Mouse (Mus musculus) lung, adult 18-20 months (tissue): ENCODE data around the gene Wbp2.
A peak's percentile ranks its signal among the peaks of the same experiment; 100 is the strongest.
"Not testable (repeated sequence)": the region's sequence is repeated elsewhere in the genome, so short reads cannot be mapped to it uniquely, and the experiment has no call there.

Experiments
- DNase-seq, 2 experiments: peaks; one replicate each; pipeline ENCODE4 v3.0.0; 2022; ENCODE audit warnings: mixed read lengths in 2 of 2

Wbp2 gene

GRCm38 (mm10) chr11:116086258-116087193 is at the start of gene Wbp2:
Gene Wbp2 (minus strand): TSS chr11:116086995.
- DNase-seq = peak; percentile 99

GRCm38 (mm10) chr11:116134171-116134570 is 47.4 kb upstream of the Wbp2 start:
- no peak for DNase-seq

DNA sequence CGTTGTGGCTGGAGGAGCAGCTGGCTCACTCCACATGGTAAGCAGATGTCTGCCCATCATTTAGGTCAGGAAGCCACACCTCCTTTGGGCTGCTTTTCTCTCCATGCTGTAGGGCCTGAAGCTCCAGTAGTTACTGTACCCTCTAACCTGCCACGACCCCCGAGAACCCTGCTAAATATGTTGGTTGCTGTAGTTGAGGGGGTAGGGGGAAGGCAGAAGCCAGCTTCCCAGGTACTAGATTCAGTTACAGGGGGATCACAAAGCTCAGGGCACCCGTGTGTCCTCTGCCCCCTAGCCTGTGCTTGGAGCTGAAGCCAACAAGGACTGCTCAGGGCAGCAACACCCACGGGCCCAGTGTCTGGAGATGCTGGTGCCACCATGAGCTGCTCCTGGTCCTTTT is 46.7 kb upstream of the Wbp2 start:
- no peak for DNase-seq

DNA sequence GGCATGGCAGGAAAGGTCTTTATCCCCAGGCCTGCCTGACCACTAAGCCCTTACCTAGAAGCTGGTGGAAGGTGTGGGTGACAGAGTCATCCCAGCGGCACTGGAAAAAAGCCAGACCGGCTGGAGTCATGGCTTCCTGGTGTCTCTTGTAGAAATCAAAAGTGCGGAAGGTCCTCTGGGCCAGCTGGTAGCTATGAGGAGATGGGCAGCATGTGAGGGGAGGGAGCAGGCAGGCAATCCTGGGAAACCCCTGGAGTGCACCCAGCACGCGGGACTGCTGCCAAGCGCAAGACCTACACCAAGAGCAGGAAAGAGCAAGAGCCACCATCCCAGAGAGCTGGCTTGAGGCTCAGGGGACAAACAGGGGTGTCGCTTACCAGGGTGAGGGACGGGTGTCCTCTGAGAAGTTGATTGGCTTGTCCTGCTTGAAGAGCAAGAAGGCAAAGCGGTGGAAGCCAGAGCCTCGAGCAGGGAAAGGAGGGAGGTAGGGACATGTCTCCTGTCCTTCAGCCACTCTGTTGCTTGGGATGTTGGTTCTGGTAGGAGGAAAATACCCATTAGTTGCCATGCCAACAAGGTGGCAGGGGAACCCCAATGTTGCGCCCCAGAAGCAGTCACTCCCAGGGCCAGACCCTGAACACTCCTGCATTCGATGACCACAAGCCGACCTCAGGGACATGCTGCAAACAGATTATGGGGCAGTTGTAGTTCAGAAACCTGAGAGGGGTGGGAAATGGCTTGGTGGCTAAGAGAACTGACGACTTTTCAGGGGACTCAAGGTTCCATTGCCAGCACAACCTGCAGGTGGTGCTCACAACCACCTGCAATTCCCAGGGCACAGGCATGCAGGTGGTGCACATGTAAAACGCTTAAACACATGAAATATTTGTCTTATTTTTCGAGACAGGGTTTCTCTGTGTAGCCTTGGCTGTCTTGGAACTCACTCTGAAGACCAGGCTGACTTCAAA is 45.9 kb upstream of the Wbp2 start:
- no peak for DNase-seq

GRCm38 (mm10) chr11:116131349-116132170 is 44.8 kb upstream of the Wbp2 start:
- no peak for DNase-seq

GRCm38 (mm10) chr11:116130488-116131205 is 43.9 kb upstream of the Wbp2 start, which contains the start of gene Trim65:
Gene Trim65 (minus strand): TSS chr11:116131128.
- DNase-seq = peak; percentile 93 to 96

DNA sequence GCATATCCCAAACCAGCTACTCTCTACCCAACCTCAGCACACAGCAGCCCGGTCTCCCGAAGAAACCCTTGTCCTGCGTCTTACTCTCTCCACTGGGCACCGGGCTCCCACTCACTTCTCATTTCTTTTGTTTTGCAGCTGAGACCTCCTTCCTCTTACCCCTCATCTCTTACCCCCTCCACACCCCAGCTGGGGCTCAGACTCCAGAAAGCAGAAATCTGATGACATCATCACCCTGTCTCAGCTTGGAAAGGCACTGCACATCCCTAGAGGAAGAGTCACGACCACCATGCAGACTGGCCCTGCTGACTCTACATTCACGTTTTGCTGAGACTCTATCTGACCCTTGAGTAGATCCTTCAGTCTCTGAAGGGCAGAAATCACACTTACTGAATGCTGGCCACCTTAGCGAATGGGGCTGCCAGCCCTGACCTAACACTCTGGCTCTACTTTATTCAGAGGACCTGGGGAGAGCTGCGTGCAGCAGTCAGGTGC is 43.2 kb upstream of the Wbp2 start:
- DNase-seq = no peak

GRCm38 (mm10) chr11:116129091-116129790 is 42.4 kb upstream of the Wbp2 start:
- DNase-seq = no peak

DNA sequence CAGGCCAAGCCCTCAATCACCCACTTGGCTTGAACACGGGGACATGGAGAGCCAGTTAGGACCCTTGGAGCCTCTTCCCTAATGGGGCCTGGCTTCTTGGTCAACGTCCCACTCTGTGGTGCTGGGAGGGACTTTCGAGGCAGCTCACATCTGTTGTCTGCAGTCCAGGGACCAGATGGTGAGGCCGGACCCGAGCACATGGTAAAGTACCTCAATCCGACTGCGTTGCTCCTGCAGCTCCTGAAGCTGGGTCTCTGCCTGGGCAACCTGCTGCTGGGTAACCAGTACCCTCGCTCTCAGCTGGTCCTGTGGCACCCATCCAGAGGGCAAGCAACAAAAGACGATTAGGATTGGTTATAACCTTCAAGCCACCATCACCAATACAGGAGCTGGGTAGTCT is 41.2 kb upstream of the Wbp2 start:
- DNase-seq = no peak

- peak; percentile 74 to 84 for DNase-seq
Measured at GRCm38 (mm10) chr11:116127156-116127980, 40.6 kb upstream of the Wbp2 start, which contains the start of gene Trim47. Gene Trim47 (minus strand): TSS chr11:116127210.

- DNase-seq = no peak
Measured at GRCm38 (mm10) chr11:116126261-116126660, 39.5 kb upstream of the Wbp2 start.

GRCm38 (mm10) chr11:116121731-116122245 is 35.0 kb upstream of the Wbp2 start:
- not testable (repeated sequence) for DNase-seq

- DNase-seq = no peak
Measured at GRCm38 (mm10) chr11:116117819-116118218, 31.0 kb upstream of the Wbp2 start.

GRCm38 (mm10) chr11:116117241-116117640 is 30.4 kb upstream of the Wbp2 start:
- no peak for DNase-seq

DNA sequence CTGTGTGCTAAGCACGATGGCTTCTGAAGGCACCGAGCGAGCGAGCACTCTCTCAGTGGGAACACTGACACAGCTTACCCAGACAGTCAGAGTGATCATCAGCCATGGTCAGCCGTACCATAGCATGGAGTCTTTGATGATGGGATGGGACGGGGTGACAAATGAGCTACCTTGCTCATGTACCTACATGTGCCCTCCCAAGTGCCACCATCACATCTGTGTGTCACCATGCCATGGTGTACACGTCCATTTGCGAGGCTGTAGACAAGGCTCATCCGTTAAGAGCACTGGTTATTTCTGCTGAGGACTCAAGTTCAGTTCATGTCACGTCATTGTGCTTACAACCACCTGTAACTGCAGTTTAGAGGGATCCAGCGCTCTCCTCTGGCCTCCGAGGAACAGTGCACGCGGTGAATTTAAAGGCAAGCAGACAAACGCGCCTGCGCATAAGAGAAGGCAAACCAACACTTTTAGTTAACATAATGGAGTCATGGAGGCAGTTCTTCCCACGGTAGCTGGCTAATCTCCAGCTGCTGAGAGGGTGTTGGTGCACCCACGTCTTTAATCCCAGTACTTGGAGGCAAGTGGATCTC is 24.9 kb upstream of the Wbp2 start:
- DNase-seq = no peak

DNA sequence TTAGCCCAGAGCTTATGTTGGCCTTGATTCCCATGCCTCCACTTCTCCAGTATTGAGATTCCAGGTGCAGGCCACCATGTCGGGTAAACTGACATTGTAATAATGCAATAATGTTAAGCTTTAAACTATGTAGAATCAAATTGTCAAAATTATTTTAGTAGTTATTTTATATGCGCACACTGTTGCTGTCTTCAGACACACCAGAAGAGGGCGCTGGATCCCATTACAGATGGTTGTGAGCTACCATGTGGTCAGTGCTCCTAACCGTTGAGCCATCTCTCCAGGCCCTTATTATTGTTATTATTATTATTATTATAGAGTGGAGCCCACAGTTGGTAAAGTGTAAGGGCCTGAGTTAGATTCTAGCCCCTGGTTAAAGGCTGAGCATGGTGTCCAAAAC is 24.3 kb upstream of the Wbp2 start:
- DNase-seq = no peak

- peak; percentile 56 to 74 for DNase-seq
Measured at GRCm38 (mm10) chr11:116110540-116110939, 23.7 kb upstream of the Wbp2 start.

DNA sequence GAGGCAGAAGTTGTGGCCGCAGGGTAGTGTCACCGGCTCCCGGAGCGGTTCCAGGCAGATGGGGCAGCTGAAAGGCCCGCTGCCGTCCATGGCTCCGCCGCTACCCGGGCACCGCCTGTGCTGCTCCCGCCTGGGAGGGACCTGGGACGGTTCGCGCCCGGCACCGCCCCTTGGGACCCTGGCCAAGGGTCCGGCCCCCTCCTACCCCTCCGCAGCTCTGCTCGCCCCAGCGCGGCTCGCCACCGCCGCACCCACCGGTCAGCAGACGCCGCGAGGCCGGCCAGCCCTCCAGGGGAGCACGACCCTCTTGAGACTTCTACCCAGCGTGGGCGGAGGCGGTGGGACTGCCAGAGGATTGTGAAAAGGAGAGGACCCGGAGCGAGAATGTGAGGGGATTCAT is 23.3 kb upstream of the Wbp2 start:
- DNase-seq = peak; percentile 82 to 86

DNA sequence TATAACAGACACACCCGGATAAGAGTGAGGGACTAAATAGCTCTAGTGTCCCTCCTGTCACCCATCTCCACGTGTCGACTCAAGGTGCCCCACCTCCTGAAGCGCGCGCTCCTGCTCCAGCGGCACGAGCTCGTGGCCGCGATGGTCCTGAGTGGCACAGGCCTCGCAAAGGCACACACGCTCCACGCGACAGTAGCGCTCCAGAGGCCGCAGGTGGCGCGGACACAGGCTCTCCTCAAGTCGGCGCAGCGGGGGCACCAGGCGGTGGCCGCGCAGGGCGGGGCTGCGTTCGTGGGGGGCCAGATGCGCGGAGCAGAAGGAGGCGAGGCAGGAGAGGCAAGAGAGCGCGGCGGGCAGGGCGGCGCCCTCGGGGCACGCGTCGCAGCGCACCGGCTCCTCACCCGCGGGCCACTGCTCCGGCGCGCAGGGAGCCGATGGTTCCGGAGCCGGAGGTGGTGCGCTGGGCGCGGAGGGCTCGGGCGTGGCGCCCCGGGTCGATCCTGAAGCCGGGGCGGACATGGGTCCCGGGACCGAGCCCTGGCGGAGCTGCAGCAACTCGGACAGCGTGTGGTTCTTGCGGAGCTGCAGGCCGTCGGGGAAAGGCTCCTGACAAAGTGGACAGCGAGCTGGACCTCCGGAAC is 22.8 kb upstream of the Wbp2 start:
- peak in 1 of 2 experiments; percentile 32 for DNase-seq
